Mouse (Mus musculus): Measurements from ENCODE around the gene Asb5. TPM values are rescaled to one million over a fixed set of nuclear protein-coding genes. Genes with fewer than 3 reads are reported as not detected.

Asb5 gene
- 3.5 and 5.3 TPM in 2 replicates for polyA plus RNA-seq (2015; fragmentation: Nextera tagmentation; extraction: Ambion mirVana)

- ATAC-seq = peak; percentile 97
- H3K4me3 ChIP-seq (replicated peaks) = peak within 1 kb of the TSS; percentile 90
- peak within 1 kb of the TSS; percentile 66 for H3K4me2 ChIP-seq (replicated peaks)
- H3K27ac ChIP-seq = peak within 1 kb of the TSS; percentile 88
- H3K4me1 ChIP-seq (replicated peaks) = peaks cover 22% of the 10 kb centered on the region
- WGBS = under 1% methylated on average over 89 of the region's 89 CpGs
- H3K36me3 ChIP-seq = peaks cover 4% of the 10 kb centered on the region; the same call in 1 of the 2 replicates
- H3K9me3 ChIP-seq = no peaks in the 10 kb centered on the region
- H3K27me3 ChIP-seq = no peaks in the 10 kb centered on the region
- H3K9ac ChIP-seq (replicated peaks) = peak within 1 kb of the TSS; percentile 88
These were observed at the start of gene Asb5, which contains the start of gene Spcs3 for GRCm38 (mm10) chr8:54529382-54530296. Asb5 (plus strand) TSS chr8:54529580. Spcs3 (minus strand) TSS chr8:54529998.

GRCm38 (mm10) chr8:54486555-54487273 lies 42.7 kb upstream of the Asb5 start:
- no peak for ATAC-seq
- H3K4me2 ChIP-seq (replicated peaks) = peak overlapping the region; percentile 31
- H3K4me3 ChIP-seq (replicated peaks) = peak overlapping the region; percentile 12; the same call in 1 of the 2 replicates
- no peaks in the 10 kb centered on the region for H3K4me1 ChIP-seq (replicated peaks)
- H3K36me3 ChIP-seq = no peaks in the 10 kb centered on the region
- H3K27me3 ChIP-seq = no peaks in the 10 kb centered on the region
- H3K9me3 ChIP-seq = no peaks in the 10 kb centered on the region
- 0 out of 2 replicates have a peak overlapping the region, but pooled peaks have one; percentile 36 for H3K9ac ChIP-seq (replicated peaks)
- WGBS = 37% methylated on average over 19 of the region's 19 CpGs
- H3K27ac ChIP-seq = no peak overlapping the region

GRCm38 (mm10) chr8:54488437-54488836 lies 40.9 kb upstream of the Asb5 start:
- Histone ChIP-seq H3K27me3 (peaks cover 3% of the 10 kb centered on the region; the same call in 1 of the 2 replicates), H3K9me3 (no peaks in the 10 kb centered on the region), H3K27ac (no peak overlapping the region), H3K4me2 (replicated peaks) (no peak overlapping the region), H3K9ac (replicated peaks) (no peak overlapping the region), H3K4me1 (replicated peaks) (no peaks in the 10 kb centered on the region), H3K36me3 (no peaks in the 10 kb centered on the region), H3K4me3 (replicated peaks) (no peak overlapping the region)
- no peak for ATAC-seq
- WGBS = 83% methylated on average over 4 of the region's 4 CpGs

DNA sequence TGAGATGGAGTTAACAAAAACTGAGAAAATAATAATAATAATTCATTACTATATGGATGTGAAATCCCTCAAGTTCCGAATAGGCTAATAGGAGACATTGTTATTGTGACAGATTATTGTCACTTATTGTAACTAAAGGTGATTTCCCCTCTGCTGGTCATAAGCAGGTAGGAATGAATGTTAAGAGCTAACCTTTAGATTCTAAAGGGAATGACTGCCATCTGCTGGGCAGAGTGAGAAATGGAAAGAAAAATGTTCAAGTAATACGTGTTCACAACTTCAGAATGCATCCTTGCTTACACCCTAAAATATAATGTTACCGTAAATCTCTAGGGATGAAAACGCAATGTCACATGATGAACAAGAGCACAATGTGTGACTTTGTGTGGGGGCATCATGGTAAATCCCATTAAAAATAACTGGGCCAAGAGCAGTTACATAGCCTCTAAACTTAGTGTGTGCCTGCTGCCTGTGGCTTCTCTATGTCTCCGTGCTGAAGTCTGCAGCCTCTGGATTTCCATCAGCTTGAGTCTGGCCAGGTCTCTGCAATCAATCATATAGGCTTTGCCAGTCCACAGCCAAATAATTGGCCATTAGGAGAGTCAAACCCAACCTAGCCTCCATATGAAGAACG lies 38.2 kb upstream of the Asb5 start:
- peak; percentile 73 for ATAC-seq
- Histone ChIP-seq H3K27me3 (peaks cover 3% of the 10 kb centered on the region; the same call in 1 of the 2 replicates), H3K4me1 (replicated peaks) (no peaks in the 10 kb centered on the region)

GRCm38 (mm10) chr8:54491934-54492333 lies 37.4 kb upstream of the Asb5 start:
- H3K36me3 ChIP-seq = no peaks in the 10 kb centered on the region
- peaks cover 3% of the 10 kb centered on the region; the same call in 1 of the 2 replicates for H3K27me3 ChIP-seq
- no peaks in the 10 kb centered on the region for H3K9me3 ChIP-seq
- WGBS = 84% methylated on average over 4 of the region's 4 CpGs
- H3K9ac ChIP-seq (replicated peaks) = no peak overlapping the region
- peak; percentile 61; the same call in 1 of the 2 replicates for ATAC-seq
- H3K27ac ChIP-seq = no peak overlapping the region
- H3K4me2 ChIP-seq (replicated peaks) = no peak overlapping the region
- no peak overlapping the region for H3K4me3 ChIP-seq (replicated peaks)
- no peaks in the 10 kb centered on the region for H3K4me1 ChIP-seq (replicated peaks)

More for the DNA sequence above, 38.2 kb upstream of the Asb5 start:
- Histone ChIP-seq H3K4me3 (replicated peaks) (no peak overlapping the region), H3K27ac (no peak overlapping the region), H3K36me3 (no peaks in the 10 kb centered on the region), H3K9me3 (no peaks in the 10 kb centered on the region), H3K4me2 (replicated peaks) (no peak overlapping the region), H3K9ac (replicated peaks) (no peak overlapping the region)
- 29% methylated on average over 6 of the region's 6 CpGs for WGBS

DNA sequence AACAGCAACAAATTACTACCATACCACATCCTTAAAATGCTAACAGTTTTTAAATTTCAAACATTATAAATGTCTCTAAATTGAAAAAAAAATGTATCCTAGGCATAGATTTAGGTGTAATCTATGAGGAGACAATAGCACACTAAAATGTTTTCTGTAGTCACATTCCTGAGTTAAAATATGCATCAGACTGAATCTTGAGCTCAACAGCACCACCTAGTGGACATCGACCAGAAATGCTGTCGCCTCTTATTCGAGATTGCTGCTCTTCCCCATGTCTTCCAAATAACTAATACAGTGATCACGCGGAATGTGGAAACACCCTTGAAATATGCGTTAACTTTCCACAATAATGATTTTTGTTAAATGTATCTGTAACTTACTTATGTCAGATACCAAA lies 36.3 kb upstream of the Asb5 start:
- no peak overlapping the region for H3K27ac ChIP-seq
- no peak overlapping the region for H3K4me2 ChIP-seq (replicated peaks)
- no peaks in the 10 kb centered on the region for H3K9me3 ChIP-seq
- no peak overlapping the region for H3K4me3 ChIP-seq (replicated peaks)
- no peaks in the 10 kb centered on the region for H3K4me1 ChIP-seq (replicated peaks)
- peaks cover 3% of the 10 kb centered on the region; the same call in 1 of the 2 replicates for H3K27me3 ChIP-seq
- no peaks in the 10 kb centered on the region for H3K36me3 ChIP-seq
- no peak for ATAC-seq
- no peak overlapping the region for H3K9ac ChIP-seq (replicated peaks)
- WGBS = 14% methylated on average over 6 of the region's 6 CpGs

- Histone ChIP-seq H3K9me3 (no peaks in the 10 kb centered on the region), H3K4me1 (replicated peaks) (no peaks in the 10 kb centered on the region), H3K27me3 (peaks cover 3% of the 10 kb centered on the region; the same call in 1 of the 2 replicates), H3K9ac (replicated peaks) (no peak overlapping the region), H3K4me3 (replicated peaks) (no peak overlapping the region), H3K4me2 (replicated peaks) (no peak overlapping the region), H3K27ac (no peak overlapping the region), H3K36me3 (no peaks in the 10 kb centered on the region)
- no peak for ATAC-seq
- WGBS = 61% methylated on average over 3 of the region's 3 CpGs
These were observed 35.5 kb upstream of the Asb5 start for GRCm38 (mm10) chr8:54493915-54494314.

GRCm38 (mm10) chr8:54503104-54503503 lies 26.3 kb upstream of the Asb5 start:
- ATAC-seq = no peak
- no peaks in the 10 kb centered on the region for H3K27me3 ChIP-seq
- 80% methylated on average over 7 of the region's 7 CpGs for WGBS
- no peak overlapping the region for H3K9ac ChIP-seq (replicated peaks)
- H3K9me3 ChIP-seq = no peaks in the 10 kb centered on the region
- no peak overlapping the region for H3K27ac ChIP-seq
- no peak overlapping the region for H3K4me3 ChIP-seq (replicated peaks)
- H3K4me2 ChIP-seq (replicated peaks) = no peak overlapping the region
- H3K36me3 ChIP-seq = no peaks in the 10 kb centered on the region
- no peaks in the 10 kb centered on the region for H3K4me1 ChIP-seq (replicated peaks)

GRCm38 (mm10) chr8:54505060-54505459 lies 24.3 kb upstream of the Asb5 start:
- Histone ChIP-seq H3K9ac (replicated peaks) (no peak overlapping the region), H3K27ac (no peak overlapping the region), H3K36me3 (no peaks in the 10 kb centered on the region), H3K4me2 (replicated peaks) (no peak overlapping the region), H3K4me1 (replicated peaks) (peaks cover 6% of the 10 kb centered on the region; the same call in 1 of the 2 replicates), H3K9me3 (no peaks in the 10 kb centered on the region), H3K4me3 (replicated peaks) (no peak overlapping the region), H3K27me3 (no peaks in the 10 kb centered on the region)
- 88% methylated on average over 2 of the region's 2 CpGs for WGBS
- ATAC-seq = no peak

- 33% methylated on average over 6 of the region's 6 CpGs for WGBS
- H3K9me3 ChIP-seq = no peaks in the 10 kb centered on the region
- H3K36me3 ChIP-seq = no peaks in the 10 kb centered on the region
- peak; percentile 65 for ATAC-seq
- no peak overlapping the region for H3K4me3 ChIP-seq (replicated peaks)
- 0 out of 2 replicates have a peak overlapping the region, but pooled peaks have one; percentile 11 for H3K4me2 ChIP-seq (replicated peaks)
- no peaks in the 10 kb centered on the region for H3K27me3 ChIP-seq
- H3K4me1 ChIP-seq (replicated peaks) = peaks cover 6% of the 10 kb centered on the region; the same call in 1 of the 2 replicates
- H3K9ac ChIP-seq (replicated peaks) = no peak overlapping the region
- H3K27ac ChIP-seq = no peak overlapping the region
These were observed 21.8 kb upstream of the Asb5 start for GRCm38 (mm10) chr8:54507428-54508095.

DNA sequence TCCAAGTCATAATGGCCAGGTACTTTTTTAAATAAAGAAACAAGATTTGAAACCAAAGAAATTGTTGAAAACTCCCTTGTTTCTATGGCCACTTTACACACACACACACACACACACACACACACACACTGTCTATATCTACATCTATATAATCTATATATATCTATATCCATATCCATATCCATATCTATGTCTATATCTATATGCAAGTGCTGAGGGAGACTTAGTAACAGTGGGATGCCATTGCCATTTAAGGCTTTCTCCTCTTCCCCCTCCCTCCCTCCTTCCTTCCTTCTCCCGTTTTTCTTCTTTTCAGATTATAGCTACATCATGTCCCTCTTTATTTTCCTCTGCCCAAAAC lies 21.3 kb upstream of the Asb5 start:
- Histone ChIP-seq H3K4me1 (replicated peaks) (peaks cover 6% of the 10 kb centered on the region; the same call in 1 of the 2 replicates), H3K36me3 (no peaks in the 10 kb centered on the region), H3K9ac (replicated peaks) (no peak overlapping the region), H3K27me3 (no peaks in the 10 kb centered on the region), H3K9me3 (no peaks in the 10 kb centered on the region), H3K4me3 (replicated peaks) (no peak overlapping the region), H3K4me2 (replicated peaks) (peak overlapping the region; percentile 61; the same call in 1 of the 2 replicates), H3K27ac (no peak overlapping the region)
- WGBS = 23% methylated on average over 1 of the region's 1 CpGs
- ATAC-seq = peak; percentile 41; the same call in 1 of the 2 replicates
